Mouse (Mus musculus) lung, adult 2 months (tissue): ENCODE results near the gene Gltp.

Experiments
- CTCF ChIP-seq: fragments of 200-500 bp; IDR thresholded peaks from 2 replicates; pipeline ENCODE4 v1.5.1; 2011; ENCODE audit warnings: mild to moderate bottlenecking, low read length, control low read depth; ENCODE audit not compliant: insufficient read depth
- POLR2A ChIP-seq: fragments of 200-500 bp; IDR thresholded peaks from 2 replicates; pipeline ENCODE4 v1.6.1; 2011; ENCODE audit warnings: low read depth, mild to moderate bottlenecking, control low read depth, low read length, borderline replicate concordance; ENCODE audit errors: extremely low read depth

GRCm38 (mm10) chr5:114661029-114661428 is 29.8 kb downstream of the Gltp start:
- TF ChIP-seq CTCF (no peak), POLR2A (no peak)
